Mouse (Mus musculus) ES-E14 (cell line): ENCODE results near the gene Frmpd1.

Experiments used
- CHD2 ChIP-seq: IDR thresholded peaks from 2 replicates; pipeline ENCODE4 v1.6.1; 2014; ENCODE audit warnings: mild to moderate bottlenecking, low read depth, low read length, inconsistent platforms
- HCFC1 ChIP-seq: IDR thresholded peaks from 2 replicates; pipeline ENCODE4 v1.6.1; 2012; ENCODE audit warnings: low read length, inconsistent platforms, borderline replicate concordance; ENCODE audit not compliant: insufficient read depth
- MAFK ChIP-seq: IDR thresholded peaks from 2 replicates; pipeline ENCODE4 v1.6.1; 2014; ENCODE audit warnings: mild to moderate bottlenecking, low read depth, low read length, inconsistent platforms; ENCODE audit not compliant: insufficient read depth
- ZC3H11A ChIP-seq: IDR thresholded peaks from 2 replicates; pipeline ENCODE4 v1.6.1; 2012; ENCODE audit warnings: low read depth, mild to moderate bottlenecking, inconsistent platforms, low read length, borderline replicate concordance
- ZNF384 ChIP-seq: IDR thresholded peaks from 2 replicates; pipeline ENCODE4 v1.6.1; 2012; ENCODE audit warnings: low read depth, low read length, inconsistent platforms

GRCm38 (mm10) chr4:45158608-45159007, 26.1 kb upstream of the Frmpd1 start:
- TF ChIP-seq ZNF384 (no peak), CHD2 (no peak), MAFK (no peak), HCFC1 (no peak), ZC3H11A (no peak)
